Mouse (Mus musculus): Measurements from ENCODE around the gene Vmn1r225. TPM values are rescaled to one million over a fixed set of nuclear protein-coding genes. Genes with fewer than 3 reads are reported as not detected.

The Vmn1r225 gene
- not detected in 2 replicates for polyA plus RNA-seq (2012; rRNA removed)

GRCm38 (mm10) chr17:20497858-20498257, at the start of gene Vmn1r225:
Gene Vmn1r225 (plus strand): TSS chr17:20498158.

GRCm38 (mm10) chr17:20481231-20481630, 16.7 kb upstream of the Vmn1r225 start, which contains the start of gene Vmn2r108:
Gene Vmn2r108 (minus strand): TSS chr17:20481331.

Other genes starting within 250 kb of the Vmn1r225 start
- not detected in 2 replicates for gene Vmn2r106, start 212.6 kb upstream of the Vmn1r225 start, polyA plus RNA-seq (2012; rRNA removed)
- not detected in 2 replicates for gene Vmn2r107, start 152.9 kb upstream of the Vmn1r225 start, polyA plus RNA-seq (2012; rRNA removed)
- gene Vmn1r224, start 84.0 kb upstream of the Vmn1r225 start, polyA plus RNA-seq (2012; rRNA removed): not detected in 2 replicates
- not detected in 2 replicates for gene Vmn2r108, start 16.8 kb upstream of the Vmn1r225 start, polyA plus RNA-seq (2012; rRNA removed)
- gene Vmn2r109, start 66.6 kb downstream of the Vmn1r225 start, polyA plus RNA-seq (2012; rRNA removed): not detected in 2 replicates
- gene Vmn2r110, start 98.3 kb downstream of the Vmn1r225 start, polyA plus RNA-seq (2012; rRNA removed): not detected in 2 replicates
- gene Fpr-rs3, start 126.7 kb downstream of the Vmn1r225 start, polyA plus RNA-seq (2012; rRNA removed): not detected in 2 replicates
- not detected in 2 replicates for gene Vmn1r226, start 184.7 kb downstream of the Vmn1r225 start, polyA plus RNA-seq (2012; rRNA removed)
- gene Vmn1r227, start 231.7 kb downstream of the Vmn1r225 start, polyA plus RNA-seq (2012; rRNA removed): not detected in 2 replicates